Mouse (Mus musculus): Measurements from ENCODE around the gene Ccnc.

The Ccnc gene

DNA sequence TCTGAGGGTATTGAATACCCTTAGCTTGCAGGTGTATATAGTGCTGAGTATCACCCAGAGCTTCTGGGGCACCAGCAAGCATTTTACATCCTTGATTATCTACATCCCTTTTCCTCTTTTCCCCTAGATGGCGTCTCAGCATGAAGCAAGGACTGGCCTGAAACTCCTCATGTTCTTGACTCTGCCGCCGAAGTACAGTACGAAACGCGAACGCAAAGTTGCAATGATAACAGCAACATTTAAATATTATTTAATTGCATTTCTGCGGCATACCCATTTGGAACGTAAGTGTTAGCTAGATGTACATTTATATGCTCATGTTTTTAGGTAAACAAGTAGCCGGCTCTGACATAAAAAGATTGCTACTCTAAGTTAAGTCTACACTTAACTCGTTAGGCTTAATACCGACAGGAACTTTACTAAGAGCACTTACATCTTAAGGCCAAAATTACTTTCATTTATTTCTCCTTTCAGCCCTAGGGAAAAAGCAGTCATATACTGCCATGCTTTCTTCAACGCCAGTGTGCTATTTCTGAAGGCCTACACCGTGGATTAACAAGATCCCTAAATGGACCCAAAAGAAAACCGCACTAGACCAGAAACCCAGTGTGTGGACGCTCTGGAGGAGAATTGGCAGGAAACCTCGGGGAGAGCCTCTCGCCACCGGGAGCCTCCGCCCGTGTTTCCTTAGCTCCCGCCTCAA lies 438 bp upstream of the Ccnc start:
- DNase-seq (ENCODE audit: low read depth, low spot score) = peak; percentile 78

DNA sequence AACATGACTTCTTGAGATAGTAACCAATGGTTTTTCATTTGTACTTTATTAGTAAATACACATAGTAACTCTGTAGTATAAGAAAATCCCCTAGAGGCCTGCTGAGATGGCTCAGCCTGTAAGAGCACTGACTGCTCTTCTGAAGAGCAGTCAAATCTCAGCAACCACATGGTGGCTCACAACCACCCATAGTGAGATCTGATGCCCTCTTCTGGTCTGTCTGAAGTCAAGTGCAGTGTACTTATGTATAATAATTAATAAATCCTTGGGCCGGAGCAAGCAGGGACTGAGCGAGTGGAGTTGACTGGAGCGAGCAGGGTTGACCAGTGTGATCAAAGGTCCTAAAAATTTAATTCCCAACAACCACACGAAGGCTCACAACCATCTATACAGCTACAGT lies 11.7 kb downstream of the Ccnc start:
- no peak for DNase-seq (ENCODE audit: low read depth, low spot score)

DNA sequence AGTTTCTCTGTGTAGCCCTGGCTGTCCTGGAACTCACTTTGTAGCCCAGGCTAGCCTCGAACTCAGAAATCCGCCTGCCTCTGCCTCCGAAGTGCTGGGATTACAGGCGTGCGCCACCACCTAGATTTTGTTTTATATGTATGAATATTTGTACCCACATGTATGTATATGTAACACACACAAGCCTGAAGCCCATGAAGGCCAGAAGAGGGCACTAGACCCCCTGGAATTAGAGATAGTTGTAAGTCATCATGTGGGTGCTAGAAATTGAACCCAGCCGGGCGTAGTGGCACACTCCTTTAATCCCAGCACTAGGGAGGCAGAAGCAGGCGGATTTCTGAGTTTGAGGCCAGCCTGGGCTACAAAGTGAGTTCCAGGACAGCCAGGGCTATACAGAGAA lies 16.6 kb downstream of the Ccnc start:
- peak; percentile 45 for DNase-seq (ENCODE audit: low read depth, low spot score)

DNA sequence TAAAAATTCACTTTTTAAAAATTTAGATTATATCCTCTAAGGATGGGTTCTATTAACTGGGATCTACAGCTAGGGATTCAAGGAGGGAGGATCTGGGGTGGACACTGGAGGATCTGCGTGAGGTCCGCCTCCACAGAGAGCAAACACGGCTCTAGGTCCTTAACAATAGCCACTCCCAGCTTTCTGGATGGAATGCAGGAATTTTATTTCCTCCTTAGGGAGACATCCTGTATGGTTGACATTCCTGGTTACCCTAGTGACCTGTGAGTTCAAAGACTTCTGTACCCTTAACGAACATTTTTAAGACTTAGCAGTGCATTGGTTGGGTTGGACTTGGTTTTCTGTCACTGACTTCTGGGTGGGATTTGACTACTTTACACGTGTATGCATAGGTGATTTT lies 18.2 kb downstream of the Ccnc start:
- DNase-seq (ENCODE audit: low read depth, low spot score) = peak; percentile 93

DNA sequence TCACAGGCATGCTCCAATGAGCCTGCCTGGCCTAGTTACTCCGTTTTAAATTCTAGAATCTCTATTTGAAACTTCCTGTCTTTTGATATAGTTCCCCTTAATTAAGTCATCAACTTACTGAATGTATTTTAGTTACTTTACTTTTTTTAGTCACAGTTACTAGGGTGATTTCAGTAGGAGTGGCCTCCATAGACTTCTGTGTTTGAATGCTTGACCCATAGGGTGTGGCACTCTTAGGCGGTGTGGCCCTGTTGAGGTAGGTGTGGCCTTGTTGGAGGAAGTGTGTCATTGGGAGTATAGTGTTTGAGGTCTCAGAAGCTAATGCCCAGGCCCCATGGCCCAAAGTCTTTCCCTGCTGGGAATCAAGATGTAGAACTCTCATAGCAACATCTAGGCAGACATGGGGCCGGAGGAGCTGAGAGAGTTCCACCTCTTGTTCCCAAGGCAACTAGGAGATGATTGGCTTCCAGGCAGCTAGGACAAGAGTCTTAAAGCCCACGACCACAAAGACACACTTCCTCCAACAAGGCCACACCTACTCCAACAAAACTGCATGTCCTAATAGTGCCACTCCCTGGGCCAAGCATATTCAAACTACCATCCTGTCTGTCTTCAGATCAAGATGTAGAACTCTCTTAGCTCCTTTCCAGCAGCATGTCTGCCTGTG lies 27.8 kb downstream of the Ccnc start:
- DNase-seq (ENCODE audit: low read depth, low spot score) = peak; percentile 84

DNA sequence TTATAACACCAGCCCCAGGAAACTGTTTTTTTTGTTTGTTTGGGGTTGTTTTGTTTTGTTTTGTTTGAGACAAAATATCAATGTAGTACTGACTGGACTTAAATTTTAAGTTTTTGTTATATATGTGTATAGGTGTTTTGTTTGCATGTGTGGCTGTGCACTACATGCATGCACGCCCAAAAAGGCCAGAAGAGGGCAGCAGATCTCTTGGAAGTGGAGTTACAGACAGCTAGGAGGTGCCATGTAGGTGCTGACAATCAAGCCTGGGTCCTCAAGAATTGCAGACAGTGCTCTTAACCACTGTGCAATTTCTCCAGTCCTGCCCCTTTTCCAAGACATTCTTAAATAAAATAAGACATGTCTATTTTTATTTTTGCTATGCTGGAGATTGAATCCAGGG lies 31.4 kb downstream of the Ccnc start:
- peak; percentile 60 for DNase-seq (ENCODE audit: low read depth, low spot score)

DNA sequence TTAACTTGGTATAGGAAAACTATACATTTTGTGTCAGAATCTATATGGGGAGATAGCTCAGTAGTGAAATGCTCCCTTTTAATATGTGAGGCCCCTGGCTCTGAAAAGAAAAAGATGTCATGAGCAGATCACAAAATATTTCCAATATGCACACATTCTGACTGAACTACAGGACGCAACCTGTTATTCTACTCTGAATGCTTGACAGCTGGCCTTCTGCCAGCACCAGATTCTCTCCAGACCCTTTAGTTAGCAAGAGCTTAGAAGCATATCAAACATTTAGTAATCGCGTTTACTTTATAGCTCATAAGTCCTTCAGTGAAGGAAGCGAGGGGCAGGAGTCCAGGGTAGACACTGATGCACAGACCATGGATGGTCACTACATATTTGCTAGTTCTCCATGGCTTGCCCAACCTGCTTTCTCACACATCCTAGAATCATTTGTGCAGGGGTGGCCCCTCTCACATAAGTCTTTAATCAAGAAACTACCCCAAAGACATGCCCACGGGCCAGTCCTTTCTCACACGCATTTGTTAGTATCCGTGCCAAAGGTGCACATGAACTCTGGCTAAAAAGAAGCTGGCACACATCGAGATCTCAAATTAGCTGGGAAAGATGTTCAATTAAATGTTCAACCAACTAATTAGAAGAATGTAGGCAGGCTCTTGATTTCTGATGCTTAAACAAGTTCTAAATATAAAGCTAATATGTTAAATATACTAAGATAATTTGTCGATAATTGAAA lies 34.1 kb downstream of the Ccnc start:
- DNase-seq (ENCODE audit: low read depth, low spot score) = no peak

DNA sequence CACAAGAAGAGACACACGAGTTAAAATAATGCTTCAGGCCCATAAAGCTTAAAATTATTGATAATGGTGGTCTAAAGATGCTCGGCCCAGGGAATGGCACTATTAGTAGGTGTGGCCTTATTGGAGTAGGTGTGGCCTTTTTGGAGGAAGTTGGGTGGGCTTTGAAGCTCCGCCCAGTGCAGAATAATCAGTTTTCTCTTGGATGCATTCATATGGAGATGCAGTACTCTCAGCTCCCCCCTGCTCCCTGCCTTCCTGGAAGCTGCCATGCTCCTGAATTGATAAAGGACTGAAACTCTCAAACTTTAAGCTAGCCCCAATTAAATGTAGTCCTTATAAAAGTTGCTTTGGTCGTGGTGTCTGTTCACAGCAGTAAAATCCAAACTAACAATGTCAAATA lies 36.3 kb downstream of the Ccnc start:
- peak; percentile 77 for DNase-seq (ENCODE audit: low read depth, low spot score)

DNA sequence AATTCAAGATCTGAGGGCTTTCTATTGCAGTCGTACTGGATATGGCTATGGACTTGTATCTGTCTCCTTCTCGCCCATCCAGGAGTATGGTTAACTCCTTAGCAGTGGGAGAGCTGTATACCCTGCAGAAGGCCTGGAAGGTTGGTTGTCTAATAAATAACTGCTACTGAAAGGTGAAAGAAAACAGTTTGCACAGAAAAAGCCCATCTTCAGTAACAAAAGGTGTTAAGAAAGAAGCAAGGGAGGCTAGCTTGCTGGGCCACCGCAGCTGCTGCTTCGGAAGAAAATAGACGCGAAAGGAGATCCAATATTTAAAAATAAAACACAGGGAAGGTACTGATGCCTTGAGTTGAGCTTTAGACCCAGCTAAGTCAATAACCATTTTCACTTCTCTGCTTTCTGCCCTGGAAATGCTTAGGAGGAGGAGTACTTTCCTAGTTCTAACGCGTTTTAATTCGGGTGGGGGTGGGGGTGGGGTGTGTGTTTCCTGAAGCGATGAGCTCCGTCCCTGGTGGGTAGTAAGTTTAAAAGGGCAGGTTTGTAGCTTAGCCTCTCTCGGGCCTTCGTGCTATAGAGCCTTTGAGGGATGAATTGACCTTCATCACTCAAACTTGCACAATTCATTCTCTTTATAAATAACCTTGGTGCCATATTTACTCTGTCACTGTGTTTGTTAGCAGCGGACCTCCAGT lies 38.8 kb downstream of the Ccnc start:
- no peak for DNase-seq (ENCODE audit: low read depth, low spot score)

DNA sequence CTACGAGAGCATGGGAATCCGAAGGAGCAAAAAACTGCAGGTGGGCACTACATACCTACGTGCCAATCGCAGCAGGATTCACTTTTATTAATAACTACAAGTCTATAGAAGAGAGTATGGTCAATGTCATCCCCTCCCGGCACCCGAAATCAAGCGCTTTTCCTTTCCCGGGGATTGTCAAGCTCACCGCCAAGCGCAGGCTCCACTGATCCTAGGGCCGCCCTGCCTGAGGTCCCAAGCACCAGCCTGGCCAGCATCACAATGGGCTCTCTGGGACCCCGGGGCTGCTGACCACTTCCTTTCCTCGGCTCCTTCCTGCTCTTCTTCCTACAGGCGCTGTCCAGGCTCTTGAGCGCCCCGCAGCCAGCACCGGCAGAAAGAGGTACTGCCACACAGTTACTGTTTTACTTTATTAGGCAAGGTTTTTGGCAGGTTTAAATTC lies 39.4 kb downstream of the Ccnc start, which contains the start of the genes Usp45 and Tstd3:
Usp45 (plus strand) TSS at position 294 of the 442 bp plus-strand sequence.
Tstd3 (minus strand) TSS at position 350 of the 442 bp plus-strand sequence.
- peak; percentile 83 for DNase-seq (ENCODE audit: low read depth, low spot score)

DNA sequence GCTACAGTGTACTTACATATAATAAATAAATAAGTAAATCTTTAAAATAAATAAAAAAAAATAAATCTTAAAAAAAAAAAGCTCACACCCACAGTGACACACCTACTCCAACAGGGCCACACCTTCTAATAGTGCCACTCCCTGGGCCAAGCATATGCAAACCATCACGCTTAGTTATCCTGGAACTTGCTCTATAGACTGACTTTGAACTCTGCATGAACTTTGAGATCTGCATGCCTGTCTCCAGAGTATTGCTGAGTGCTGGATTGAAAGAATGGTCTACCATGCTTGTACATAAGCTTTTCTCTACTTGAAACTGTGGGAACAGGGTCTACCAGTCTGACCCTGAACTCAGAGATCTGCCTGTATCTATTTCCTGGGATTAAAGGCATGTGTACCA lies 43.6 kb downstream of the Ccnc start:
- DNase-seq (ENCODE audit: low read depth, low spot score) = peak; percentile 53

DNA sequence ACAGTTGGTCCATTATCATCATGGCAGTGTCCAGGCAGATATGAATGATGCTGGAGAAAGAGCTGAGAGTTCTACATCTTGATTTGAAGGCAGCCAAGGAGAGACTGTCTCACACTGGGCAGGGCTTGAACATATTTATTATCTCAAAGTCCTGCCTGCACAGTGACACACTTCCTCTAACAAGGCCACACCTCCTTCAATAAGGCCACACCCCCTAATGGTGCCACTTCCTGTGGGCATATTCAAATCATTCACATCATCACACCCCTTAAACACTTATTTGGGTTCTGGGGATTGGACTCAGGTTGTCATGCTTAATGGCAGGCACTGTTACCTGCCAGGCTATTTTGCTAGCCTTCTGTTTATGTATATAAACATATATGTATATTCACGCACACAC lies 44.8 kb downstream of the Ccnc start:
- DNase-seq (ENCODE audit: low read depth, low spot score) = no peak

DNA sequence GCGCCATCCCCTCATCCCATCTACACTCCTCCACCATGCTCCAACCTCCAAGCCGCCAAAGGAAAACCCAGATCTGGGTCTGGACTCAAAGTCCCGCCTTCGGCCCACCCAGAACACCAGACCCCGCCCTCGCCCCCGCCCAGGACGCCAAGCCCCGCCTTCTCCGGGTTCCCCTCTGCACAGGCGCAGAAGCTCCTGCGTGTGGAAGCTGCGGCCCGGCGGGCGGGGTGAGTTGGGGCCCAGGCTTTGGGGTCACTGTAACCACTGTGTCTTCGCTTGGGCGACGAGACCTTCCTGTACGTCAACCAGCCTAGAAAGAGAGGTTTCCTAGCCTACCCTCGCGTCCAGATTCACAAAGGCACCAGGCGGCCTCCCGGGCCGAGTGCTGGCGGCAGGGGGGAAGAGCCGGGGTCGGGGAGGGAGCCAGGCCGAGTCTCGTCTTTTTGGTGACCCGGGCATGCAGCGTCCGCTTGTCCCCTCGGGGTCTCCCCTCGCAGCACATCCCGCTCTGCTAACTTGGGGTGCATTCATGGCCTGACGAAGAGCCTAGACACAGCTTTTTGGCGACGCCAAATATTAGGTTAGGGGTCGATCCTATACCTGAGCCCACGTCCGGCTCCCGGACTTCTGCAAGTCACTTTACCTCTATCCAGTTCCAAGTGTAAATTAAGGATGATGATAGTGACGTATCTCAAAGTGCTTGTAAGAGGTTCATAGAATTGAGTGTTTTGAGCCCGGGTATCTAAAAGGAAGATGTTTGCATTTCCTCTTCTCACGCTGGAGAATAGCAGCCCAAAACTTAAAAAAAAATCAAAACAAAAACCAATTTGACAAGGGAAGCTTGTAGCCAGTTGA lies 48.8 kb downstream of the Ccnc start:
- DNase-seq (ENCODE audit: low read depth, low spot score) = peak; percentile 94

DNA sequence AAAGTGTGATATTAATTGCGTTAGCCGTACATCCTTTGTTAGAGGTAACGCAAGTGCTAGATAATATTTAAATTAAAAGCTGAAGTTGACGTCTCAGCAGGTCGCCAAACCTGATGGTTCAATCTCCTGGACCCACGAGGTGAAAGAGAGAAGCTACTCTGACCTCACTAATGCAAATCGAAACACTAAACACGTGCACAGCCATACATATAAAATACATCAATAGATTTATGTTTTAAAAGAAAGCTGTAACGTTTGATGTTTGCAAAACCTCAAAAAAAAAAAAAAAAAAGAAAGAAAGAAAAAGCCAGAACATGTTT lies 49.4 kb downstream of the Ccnc start:
- DNase-seq (ENCODE audit: low read depth, low spot score) = no peak

DNA sequence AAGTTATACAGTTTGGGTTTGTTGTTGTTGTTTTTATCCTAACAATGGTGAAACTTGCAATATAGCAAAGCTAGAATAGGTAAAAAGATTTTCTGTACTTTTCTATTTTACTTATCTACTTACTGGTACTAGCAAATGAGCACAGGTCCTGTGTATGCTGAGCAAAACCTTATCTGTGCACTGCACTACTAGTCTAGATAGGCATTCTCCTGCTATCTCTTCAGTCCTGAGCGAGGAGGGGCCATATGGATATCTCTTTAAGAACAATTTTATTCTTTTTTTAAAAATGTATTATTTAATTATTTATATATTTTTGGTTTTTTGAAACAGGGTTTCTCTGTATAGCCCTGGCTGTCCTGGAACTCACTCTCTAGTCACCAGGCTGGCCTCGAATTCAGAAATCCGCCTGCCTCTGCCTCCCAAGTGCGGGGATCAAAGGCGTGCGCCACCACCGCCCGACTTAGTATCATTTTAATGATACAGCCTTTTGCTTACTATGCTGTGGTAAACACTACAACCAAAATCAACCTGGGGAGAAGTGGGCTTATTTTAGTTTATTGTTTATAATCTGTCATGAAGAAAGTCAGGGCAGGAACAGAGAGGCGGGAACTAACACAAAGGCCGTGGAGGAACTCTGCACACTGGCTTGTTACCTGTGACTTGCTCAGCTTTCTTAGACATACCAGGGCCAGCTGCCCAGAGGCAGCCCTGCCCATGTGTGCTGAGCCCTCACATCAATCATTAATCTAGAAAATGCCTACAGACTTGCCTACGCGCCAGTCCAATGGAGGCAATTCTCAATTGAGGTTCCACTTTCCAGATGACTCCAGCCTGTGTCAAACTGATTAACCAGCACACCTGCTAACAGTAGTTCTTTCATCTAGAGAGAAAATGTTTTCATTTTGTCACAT lies 53.6 kb downstream of the Ccnc start:
- DNase-seq (ENCODE audit: low read depth, low spot score) = no peak

DNA sequence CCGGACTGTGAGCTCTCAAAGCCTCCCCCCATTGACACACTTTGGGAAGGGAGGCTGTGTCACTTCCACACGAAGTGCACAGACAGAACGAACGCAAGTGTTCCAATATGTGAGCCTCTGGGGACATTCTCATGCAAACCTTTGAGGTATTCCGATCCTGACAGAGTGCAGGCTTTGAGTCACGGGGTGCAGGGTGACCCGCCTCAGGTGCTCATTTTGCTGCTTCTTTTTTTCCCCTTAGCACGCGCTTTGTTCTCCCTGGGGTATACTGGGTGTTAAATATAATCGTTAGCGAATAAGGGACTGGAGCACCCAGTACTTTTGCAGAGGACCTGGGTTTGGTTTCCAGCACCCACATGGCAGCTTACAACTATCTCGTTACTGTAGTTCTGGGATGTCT lies 58.8 kb downstream of the Ccnc start:
- DNase-seq (ENCODE audit: low read depth, low spot score) = no peak

DNA sequence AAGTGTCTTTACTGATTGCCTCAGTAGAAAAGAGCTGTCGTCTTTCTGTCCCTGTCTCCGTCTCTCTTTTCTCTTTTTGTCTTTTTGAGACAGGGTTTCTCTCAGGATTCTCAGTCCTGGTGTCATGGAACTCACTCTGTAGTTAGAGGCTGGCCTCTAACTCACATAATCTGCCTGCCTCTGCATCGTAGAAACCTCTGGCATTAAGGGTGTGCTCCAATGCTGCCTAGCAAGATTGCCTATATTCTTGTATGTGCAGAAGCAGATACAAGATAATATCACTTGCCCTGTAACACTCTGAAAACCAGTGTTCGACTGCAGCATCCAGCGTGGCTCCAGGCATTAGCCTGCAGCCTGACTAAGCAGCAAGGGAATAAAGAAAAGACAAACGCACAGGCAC lies 61.4 kb downstream of the Ccnc start:
- no peak for DNase-seq (ENCODE audit: low read depth, low spot score)

DNA sequence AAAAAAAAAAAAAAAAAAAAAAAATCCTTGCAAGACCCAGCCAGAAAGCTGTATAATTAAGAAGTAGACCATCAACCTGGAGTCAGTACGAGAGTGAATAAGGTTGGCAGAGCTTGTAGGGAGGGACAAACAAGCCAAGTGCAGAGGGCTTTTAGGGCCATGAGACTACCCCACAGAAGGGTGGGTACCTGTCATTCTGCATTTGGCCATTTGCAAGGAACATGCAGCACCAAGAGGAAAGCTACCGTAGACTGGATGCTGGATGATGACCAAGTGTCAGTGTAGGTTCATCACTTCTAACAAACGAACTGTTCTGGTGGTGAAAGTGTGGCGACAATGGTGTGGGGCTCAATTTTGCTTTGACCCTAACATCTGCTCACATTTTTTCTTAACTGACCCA lies 62.3 kb downstream of the Ccnc start:
- no peak for DNase-seq (ENCODE audit: low read depth, low spot score)

DNA sequence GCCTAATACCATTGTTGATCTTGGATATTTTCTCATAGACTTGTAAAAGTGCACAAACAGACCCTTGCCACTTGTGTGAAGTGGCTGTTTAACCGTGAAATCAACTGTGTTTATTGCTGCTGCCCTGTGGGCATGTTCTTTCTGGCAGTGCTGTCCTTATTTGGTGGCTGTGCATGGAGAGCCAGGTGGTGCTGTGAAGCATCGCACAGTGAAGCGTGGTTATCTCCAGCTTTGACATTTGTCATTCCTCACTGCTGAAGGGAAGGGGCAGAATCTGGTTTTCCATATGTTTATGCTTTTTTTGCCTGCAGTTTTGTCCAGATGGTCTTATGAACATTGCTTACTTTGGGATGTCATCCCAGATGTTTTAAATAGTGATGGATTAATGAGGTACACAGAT lies 66.1 kb downstream of the Ccnc start:
- no peak for DNase-seq (ENCODE audit: low read depth, low spot score)

DNA sequence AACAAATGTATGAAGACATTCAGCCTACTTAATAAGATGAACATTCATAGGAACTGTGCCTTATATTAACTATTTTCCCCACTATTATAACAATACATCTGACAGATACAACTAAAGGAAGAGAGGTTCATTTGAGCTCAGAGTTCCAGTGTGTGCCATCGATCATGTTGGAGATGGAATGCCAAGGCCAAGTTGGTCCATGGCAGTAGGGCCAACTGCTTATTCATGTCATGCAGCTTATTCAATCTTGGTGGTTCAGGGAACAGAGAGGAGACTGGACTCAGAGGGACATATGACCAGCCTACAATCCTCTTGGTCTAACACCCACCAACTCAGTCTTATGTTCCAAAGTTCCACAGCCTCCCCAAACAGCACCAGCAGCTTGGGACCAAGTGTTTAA lies 73.5 kb downstream of the Ccnc start:
- no peak for DNase-seq (ENCODE audit: low read depth, low spot score)

Measured in ZHBTc4 (cell line).